Mouse (Mus musculus): ENCODE measurements around the gene Zfp689. TPM values are rescaled to one million over a fixed set of nuclear protein-coding genes. Genes with fewer than 3 reads are reported as not detected.

Zfp689 gene
- polyA plus RNA-seq, 1 experiment from 2014 or later = 16.4 TPM

DNA sequence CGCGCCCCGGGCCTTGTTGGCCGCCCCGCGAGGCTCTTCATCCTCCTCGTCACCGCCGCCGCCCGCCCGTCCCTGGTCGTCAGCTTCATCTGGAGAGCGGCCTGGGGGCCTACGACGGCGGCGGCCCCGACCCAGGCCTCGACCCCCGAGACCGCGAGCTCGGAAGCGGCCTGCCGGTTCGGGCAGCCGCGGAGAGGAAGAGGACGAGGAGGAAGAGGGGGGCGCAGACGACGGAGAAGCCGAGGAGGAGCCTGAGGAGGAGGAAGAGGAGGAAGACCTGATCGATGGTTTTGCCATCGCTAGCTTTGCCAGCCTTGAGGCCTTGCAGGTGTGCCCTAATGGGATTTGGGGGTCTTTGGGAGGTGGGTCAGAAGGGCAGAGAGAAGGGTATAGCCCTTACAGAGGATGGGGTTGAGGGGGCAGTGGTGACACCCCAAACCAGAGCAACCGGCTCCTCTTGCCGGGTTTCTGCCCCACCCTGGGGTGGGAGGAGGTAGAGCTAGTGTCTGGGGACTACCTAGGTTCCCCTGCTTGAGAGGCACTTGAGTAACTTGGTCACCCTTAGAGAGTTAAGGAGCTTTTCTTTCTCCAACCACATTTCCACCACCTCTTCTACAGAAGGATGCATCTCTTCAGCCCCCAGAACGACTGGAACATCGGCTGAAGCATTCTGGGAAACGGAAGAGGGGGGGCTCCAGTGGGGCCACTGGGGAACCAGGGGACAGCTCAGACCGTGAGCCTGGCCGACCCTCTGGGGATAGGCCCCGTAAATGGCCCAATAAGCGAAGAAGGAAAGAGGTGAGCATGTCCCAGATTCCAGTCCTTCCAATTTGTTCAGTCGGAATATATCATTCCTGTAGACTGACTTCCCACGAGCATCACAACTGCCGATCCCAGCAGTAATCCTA lies 30.6 kb upstream of the Zfp689 start:
- Histone ChIP-seq H3K9me3 (ENCODE audit: control insufficient read depth, low read length) (no peaks in the 10 kb centered on the region), H3K4me3 (ENCODE audit: low read depth, low read length) (peak overlapping the region; percentile 86), H3K27ac (ENCODE audit: low read depth, low read length) (peak overlapping the region; percentile 93), H3K4me1 (ENCODE audit: control insufficient read depth, insufficient read depth, low read length) (peaks cover 9% of the 10 kb centered on the region), H3K4me2 (ENCODE audit: low read depth) (peak overlapping the region; percentile 96), H3K27me3 (ENCODE audit: control insufficient read depth, insufficient read depth, low read length) (no peaks in the 10 kb centered on the region), H3K36me3 (ENCODE audit: control insufficient read depth, insufficient read depth, low read length) (peaks cover 17% of the 10 kb centered on the region), H3K9ac (ENCODE audit: low read length) (peak overlapping the region; percentile 93)
- no peak for DNase-seq (ENCODE audit: low spot score)
- 9% methylated on average over 35 of the region's 48 CpGs for WGBS
- no peak for ATAC-seq (ENCODE audit: insufficient read depth, low FRiP score, low TSS enrichment)

DNA sequence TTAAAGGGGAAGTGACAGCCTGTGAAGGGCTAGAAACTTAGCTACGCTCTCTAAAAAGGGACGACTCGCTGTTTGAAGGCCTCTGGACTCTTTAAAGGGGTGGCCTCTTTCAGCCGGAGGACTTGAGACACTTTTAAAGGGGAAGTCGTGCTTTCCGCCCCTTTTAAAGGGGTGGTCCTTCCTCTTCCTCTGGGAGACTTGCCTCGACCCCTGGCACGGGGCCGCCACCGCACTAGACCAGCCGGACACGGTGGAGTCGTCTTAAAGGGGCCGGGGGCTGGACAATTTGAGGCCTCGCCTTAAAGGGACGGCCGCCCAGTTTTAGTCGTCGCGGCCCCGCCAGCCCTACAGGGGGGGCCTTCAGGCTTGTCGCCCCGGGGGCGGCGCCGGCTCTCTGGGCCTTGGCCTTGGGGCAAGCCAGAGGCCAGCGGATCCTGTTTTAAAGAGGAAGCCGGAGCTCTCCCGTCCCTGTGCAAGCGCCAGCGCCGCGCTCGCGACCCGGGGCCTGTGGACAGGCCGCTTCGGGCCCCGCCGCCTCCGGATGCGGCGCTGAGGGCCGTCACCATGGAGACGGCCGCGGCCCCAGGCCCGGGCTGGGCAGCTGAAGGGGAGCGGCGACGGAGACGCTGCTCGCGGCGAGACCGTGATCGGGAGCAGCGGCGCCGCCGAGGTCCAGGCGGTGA lies 29.8 kb upstream of the Zfp689 start, which contains the start of gene Fbrs:
Gene Fbrs, plus strand, starts transcription at position 565 of the 683 bp plus-strand sequence.
- Histone ChIP-seq H3K4me1 (ENCODE audit: control insufficient read depth, insufficient read depth, low read length) (peaks cover 9% of the 10 kb centered on the region), H3K27me3 (ENCODE audit: control insufficient read depth, insufficient read depth, low read length) (no peaks in the 10 kb centered on the region), H3K4me3 (ENCODE audit: low read depth, low read length) (peak within 1 kb of the TSS; percentile 86), H3K27ac (ENCODE audit: low read depth, low read length) (peak within 1 kb of the TSS; percentile 93), H3K4me2 (ENCODE audit: low read depth) (peak within 1 kb of the TSS; percentile 96), H3K9ac (ENCODE audit: low read length) (peak within 1 kb of the TSS; percentile 93), H3K9me3 (ENCODE audit: control insufficient read depth, low read length) (no peaks in the 10 kb centered on the region), H3K36me3 (ENCODE audit: control insufficient read depth, insufficient read depth, low read length) (peaks cover 19% of the 10 kb centered on the region)
- 0% methylated on average over 51 of the region's 62 CpGs for WGBS
- ATAC-seq (ENCODE audit: insufficient read depth, low FRiP score, low TSS enrichment) (peak; percentile 77), DNase-seq (ENCODE audit: low spot score) (peak; percentile 94)

DNA sequence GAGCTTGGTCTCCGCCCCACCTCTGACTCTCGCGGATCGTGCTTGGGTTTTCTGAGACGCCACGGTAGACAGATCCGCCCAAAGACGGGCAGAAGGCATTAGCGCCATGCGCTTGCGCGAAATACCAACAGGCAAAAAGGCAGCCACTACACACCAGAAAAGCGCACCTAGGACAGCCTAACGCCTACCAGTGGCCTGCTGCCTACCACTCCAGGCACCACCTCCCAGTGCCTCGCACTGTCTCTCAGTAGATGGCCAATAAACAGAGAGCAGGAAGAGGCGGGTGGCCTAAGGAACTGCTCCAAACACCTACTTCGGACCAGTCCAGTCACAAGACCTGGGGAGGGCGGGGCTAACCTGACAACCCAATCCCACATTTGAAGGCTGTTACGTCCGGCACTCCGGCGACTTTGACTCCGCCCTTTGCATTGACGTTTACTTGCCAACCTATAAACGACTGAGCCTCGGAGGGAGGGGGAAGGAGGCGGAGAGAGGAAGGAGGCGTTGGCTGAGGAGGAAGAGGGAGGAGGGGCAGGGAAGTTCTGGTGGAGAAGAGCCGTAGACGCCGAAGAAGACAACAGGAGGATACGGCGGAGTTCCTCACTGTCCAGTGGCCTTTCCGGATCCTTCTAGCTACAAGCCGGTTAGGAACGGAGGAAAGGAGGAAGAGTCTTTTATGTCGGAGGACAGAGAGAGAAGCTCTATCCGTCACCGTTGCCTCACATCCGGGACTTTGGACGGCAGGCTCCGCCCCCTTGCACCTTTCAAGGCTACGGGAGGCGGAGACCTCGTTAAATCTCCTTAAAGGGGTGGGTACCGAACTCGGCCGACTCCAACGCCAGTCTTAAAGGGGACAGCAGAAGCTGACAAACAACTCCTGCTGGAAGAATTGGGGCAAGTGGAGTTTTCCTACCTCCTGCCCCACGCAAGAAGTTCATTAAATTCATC lies 29.0 kb upstream of the Zfp689 start:
- peak; percentile 99 for DNase-seq (ENCODE audit: low spot score)
- Histone ChIP-seq H3K4me2 (ENCODE audit: low read depth) (peak overlapping the region; percentile 96), H3K27ac (ENCODE audit: low read depth, low read length) (peak overlapping the region; percentile 93), H3K9ac (ENCODE audit: low read length) (peak overlapping the region; percentile 93), H3K36me3 (ENCODE audit: control insufficient read depth, insufficient read depth, low read length) (peaks cover 21% of the 10 kb centered on the region), H3K4me1 (ENCODE audit: control insufficient read depth, insufficient read depth, low read length) (peaks cover 9% of the 10 kb centered on the region), H3K27me3 (ENCODE audit: control insufficient read depth, insufficient read depth, low read length) (no peaks in the 10 kb centered on the region), H3K4me3 (ENCODE audit: low read depth, low read length) (peak overlapping the region; percentile 86), H3K9me3 (ENCODE audit: control insufficient read depth, low read length) (no peaks in the 10 kb centered on the region)
- peak; percentile 91 for ATAC-seq (ENCODE audit: insufficient read depth, low FRiP score, low TSS enrichment)
- WGBS = under 1% methylated on average over 50 of the region's 50 CpGs

DNA sequence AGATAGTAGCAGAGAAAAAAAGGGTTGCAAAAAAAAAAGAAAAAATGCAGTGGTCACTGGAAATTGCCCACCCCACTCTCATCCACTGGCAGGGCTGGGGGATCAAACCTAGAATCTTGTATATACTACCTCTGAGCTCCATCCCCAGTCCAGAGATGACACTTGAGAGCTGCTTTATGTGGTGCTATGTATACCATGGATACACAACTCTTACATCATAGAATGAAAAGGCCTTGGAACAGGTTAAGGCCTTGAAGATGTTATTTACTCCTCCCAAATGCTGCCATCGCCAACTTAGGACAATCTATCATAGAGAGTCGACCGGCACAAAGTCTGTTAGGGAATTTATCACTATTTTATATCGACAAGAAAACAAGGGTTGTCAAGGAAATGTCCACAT lies 27.9 kb upstream of the Zfp689 start:
- H3K9me3 ChIP-seq (ENCODE audit: control insufficient read depth, low read length) = no peaks in the 10 kb centered on the region
- no peak overlapping the region for H3K4me3 ChIP-seq (ENCODE audit: low read depth, low read length)
- H3K4me2 ChIP-seq (ENCODE audit: low read depth) = no peak overlapping the region
- H3K4me1 ChIP-seq (ENCODE audit: control insufficient read depth, insufficient read depth, low read length) = peaks cover 17% of the 10 kb centered on the region
- ATAC-seq (ENCODE audit: insufficient read depth, low FRiP score, low TSS enrichment) (no peak), DNase-seq (ENCODE audit: low spot score) (no peak)
- WGBS = 84% methylated on average over 4 of the region's 4 CpGs
- no peaks in the 10 kb centered on the region for H3K27me3 ChIP-seq (ENCODE audit: control insufficient read depth, insufficient read depth, low read length)
- H3K27ac ChIP-seq (ENCODE audit: low read depth, low read length) = no peak overlapping the region
- no peak overlapping the region for H3K9ac ChIP-seq (ENCODE audit: low read length)
- peaks cover 16% of the 10 kb centered on the region for H3K36me3 ChIP-seq (ENCODE audit: control insufficient read depth, insufficient read depth, low read length)

DNA sequence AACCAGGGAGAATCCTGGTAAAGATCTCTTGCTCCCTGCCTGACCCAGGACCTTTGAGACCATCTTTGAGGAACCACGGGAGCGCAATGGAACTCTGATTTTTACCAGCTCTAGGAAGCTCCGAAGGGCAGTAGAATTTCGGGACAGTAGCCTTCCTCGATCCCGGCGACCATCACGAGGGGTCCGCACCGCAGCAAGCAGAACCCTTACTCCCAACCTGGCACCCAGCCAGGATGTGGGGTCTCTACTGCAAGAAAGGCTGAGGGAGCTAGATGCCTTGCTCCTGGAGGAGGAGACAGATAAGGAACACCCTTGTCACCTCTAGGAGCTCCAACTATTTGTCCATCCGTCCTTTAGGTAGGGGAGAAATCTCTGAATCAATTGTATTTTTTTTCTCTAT lies 27.4 kb upstream of the Zfp689 start:
- H3K4me1 ChIP-seq (ENCODE audit: control insufficient read depth, insufficient read depth, low read length) = peaks cover 17% of the 10 kb centered on the region
- 96% methylated on average over 11 of the region's 11 CpGs for WGBS
- no peaks in the 10 kb centered on the region for H3K27me3 ChIP-seq (ENCODE audit: control insufficient read depth, insufficient read depth, low read length)
- no peak overlapping the region for H3K4me2 ChIP-seq (ENCODE audit: low read depth)
- no peak overlapping the region for H3K4me3 ChIP-seq (ENCODE audit: low read depth, low read length)
- no peak for ATAC-seq (ENCODE audit: insufficient read depth, low FRiP score, low TSS enrichment)
- H3K9me3 ChIP-seq (ENCODE audit: control insufficient read depth, low read length) = no peaks in the 10 kb centered on the region
- H3K36me3 ChIP-seq (ENCODE audit: control insufficient read depth, insufficient read depth, low read length) = peaks cover 16% of the 10 kb centered on the region
- DNase-seq (ENCODE audit: low spot score) = no peak
- no peak overlapping the region for H3K27ac ChIP-seq (ENCODE audit: low read depth, low read length)
- no peak overlapping the region for H3K9ac ChIP-seq (ENCODE audit: low read length)

DNA sequence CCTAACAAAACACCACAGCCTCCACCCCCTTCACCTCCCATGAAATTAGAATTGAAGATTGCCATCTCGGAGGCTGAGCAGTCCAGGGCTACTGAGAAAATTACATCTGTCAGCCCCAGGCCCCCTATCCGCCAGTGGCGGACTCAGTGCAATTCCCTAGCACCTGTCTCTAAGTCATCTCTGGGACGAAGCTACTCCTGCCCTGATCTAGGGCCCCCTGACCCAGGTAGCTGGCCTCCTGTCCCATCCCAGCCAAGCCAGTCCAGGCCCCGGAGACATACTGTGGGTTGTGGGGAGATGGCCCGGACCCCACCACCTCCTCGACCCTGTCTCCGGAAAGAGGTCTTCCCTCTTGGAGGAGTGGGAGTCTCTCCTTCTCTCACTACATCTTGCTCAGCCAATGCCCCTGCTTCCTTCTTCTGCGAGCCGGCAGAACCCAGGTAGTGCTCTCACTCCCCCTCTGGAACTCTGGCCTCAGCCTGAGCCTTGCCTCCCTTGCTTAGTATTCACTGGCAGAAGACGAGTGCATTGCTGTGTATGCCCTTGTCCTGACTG lies 26.3 kb upstream of the Zfp689 start:
- Histone ChIP-seq H3K9me3 (ENCODE audit: control insufficient read depth, low read length) (no peaks in the 10 kb centered on the region), H3K36me3 (ENCODE audit: control insufficient read depth, insufficient read depth, low read length) (peaks cover 16% of the 10 kb centered on the region), H3K9ac (ENCODE audit: low read length) (no peak overlapping the region), H3K4me2 (ENCODE audit: low read depth) (no peak overlapping the region), H3K4me3 (ENCODE audit: low read depth, low read length) (no peak overlapping the region), H3K4me1 (ENCODE audit: control insufficient read depth, insufficient read depth, low read length) (peaks cover 15% of the 10 kb centered on the region), H3K27me3 (ENCODE audit: control insufficient read depth, insufficient read depth, low read length) (no peaks in the 10 kb centered on the region), H3K27ac (ENCODE audit: low read depth, low read length) (no peak overlapping the region)
- DNase-seq (ENCODE audit: low spot score) = no peak
- 93% methylated on average over 11 of the region's 11 CpGs for WGBS
- no peak for ATAC-seq (ENCODE audit: insufficient read depth, low FRiP score, low TSS enrichment)

DNA sequence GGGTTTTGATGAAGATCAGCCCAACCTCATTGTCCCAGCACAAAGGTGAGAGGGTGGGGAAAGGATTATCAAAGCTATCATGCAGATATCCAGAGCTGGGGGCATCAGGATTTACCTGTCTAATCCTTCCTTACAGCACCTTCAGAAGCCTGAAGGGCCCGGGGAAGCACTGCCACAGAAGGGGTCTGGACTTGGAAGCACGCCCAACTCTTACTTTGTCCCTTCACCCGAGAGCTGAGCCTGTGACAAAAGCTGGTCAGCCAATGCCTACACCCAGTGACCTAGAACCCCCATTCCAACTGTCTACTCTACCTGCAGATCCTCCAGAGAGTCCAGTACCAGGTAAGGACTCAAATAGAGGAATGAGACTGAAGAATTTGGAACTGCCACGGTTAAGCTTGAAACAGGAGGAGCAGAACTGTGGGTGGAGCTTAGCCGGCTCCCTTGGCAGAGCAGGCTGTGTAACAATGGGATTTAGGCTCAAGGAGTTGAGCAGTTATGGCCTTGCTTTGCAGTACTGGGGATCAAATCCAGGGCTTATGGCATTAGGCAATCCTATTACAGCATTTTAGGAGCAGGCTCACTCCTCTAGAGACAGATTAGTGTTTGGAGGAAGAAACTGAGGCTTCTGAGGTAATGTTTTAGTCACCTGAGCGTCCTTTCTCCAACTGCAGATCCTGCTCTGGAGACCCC lies 25.6 kb upstream of the Zfp689 start:
- WGBS = 86% methylated on average over 6 of the region's 6 CpGs
- Histone ChIP-seq H3K27ac (ENCODE audit: low read depth, low read length) (no peak overlapping the region), H3K4me2 (ENCODE audit: low read depth) (no peak overlapping the region), H3K9ac (ENCODE audit: low read length) (no peak overlapping the region), H3K27me3 (ENCODE audit: control insufficient read depth, insufficient read depth, low read length) (no peaks in the 10 kb centered on the region), H3K4me3 (ENCODE audit: low read depth, low read length) (no peak overlapping the region), H3K36me3 (ENCODE audit: control insufficient read depth, insufficient read depth, low read length) (peaks cover 16% of the 10 kb centered on the region), H3K9me3 (ENCODE audit: control insufficient read depth, low read length) (no peaks in the 10 kb centered on the region), H3K4me1 (ENCODE audit: control insufficient read depth, insufficient read depth, low read length) (peaks cover 8% of the 10 kb centered on the region)
- ATAC-seq (ENCODE audit: insufficient read depth, low FRiP score, low TSS enrichment) = no peak
- no peak for DNase-seq (ENCODE audit: low spot score)
